ENCODE assay signal across 8 mouse cellular contexts in the genomic region with DNA sequence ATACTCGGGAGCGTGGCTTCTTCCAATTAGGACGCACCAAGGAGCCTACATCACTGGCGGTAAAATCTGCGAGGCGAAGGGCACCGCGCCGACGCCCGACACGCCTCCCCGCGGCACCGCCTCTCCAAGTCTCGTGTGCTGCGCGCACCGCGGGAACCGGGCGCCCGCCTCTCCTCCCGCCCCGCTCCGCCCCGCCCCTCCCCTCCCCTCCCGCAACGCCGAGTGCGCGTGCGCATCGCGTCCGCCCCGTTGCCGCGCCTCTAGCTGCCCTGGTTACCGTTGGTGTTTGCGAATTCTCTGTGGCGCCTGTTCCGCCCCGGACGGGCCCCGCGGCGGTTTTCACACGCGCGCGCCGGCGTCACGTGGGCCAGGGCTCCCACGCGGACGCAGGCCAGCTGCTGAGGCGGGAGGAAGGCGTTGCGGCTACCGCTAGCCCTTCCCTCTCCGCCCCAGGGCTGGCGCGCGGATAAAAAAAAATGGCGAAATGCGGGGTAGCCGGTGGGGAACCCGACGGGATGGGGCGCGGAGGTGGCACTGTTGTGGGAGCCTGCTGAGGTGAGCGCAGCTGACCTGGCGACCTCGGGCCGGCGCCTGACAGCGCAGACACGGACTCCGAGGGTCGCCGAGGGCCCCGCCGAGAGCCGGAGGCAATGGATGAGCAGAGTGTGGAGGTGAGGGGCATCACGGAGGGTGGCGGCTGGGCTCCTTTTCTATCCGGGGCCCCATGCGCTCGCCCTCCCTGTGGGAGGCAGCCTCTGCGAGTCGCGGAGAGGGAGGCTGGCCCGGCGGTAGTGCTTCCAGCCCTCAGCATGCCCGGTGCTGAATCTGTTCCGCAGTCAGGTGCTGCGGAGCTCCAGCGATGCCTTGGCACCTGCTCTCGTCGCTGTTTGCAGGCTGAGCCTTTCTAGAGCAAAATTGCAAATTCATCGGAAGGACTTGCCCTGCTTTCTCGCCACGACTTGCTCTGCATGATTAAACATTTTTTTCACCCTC. TPM values are rescaled to one million over a fixed set of nuclear protein-coding genes. Genes with fewer than 3 reads are reported as not detected.
DNase-seq lines count a peak whose midpoint lies in the region; ATAC-seq and TF ChIP-seq lines count a peak whose summit lies in the region.

A gene (plus strand): TSS at position 254 of the 993 bp plus-strand sequence.

- no peaks in the 10 kb centered on the region for H3K9me3 ChIP-seq in ES-E14 (ENCODE audit: control insufficient read depth, insufficient read depth, low read depth, low read length)
- no peaks in the 10 kb centered on the region for H3K9me3 ChIP-seq in forebrain, embryonic 15.5 days

- WGBS in forebrain, embryonic 15.5 days: under 1% methylated on average over 77 of the region's 105 CpGs
- WGBS in lung, adult 2 months: under 1% methylated on average over 101 of the region's 105 CpGs

- H3K4me3 ChIP-seq in ES-E14 (ENCODE audit: insufficient read depth in 1 of 2, low read depth in 1 of 2, low read length in 2 of 2, poor library complexity in 1 of 2, severe bottlenecking in 1 of 2): peak within 1 kb of the TSS; percentile 93 to 99
- peak within 1 kb of the TSS; percentile 64 for H3K4me3 ChIP-seq in forebrain, embryonic 15.5 days
- peak within 1 kb of the TSS; percentile 70 for H3K4me3 ChIP-seq in lung, adult 2 months (replicated peaks; ENCODE audit: extremely low read depth, low read depth, low read length)

- peaks cover 18% of the 10 kb centered on the region for H3K36me3 ChIP-seq in ES-E14 (ENCODE audit: control insufficient read depth, insufficient read depth, low read length, poor library complexity, severe bottlenecking)
- peaks cover 22% of the 10 kb centered on the region for H3K36me3 ChIP-seq in forebrain, embryonic 15.5 days

- peak within 1 kb of the TSS; percentile 53 for H3K4me2 ChIP-seq in forebrain, embryonic 15.5 days (replicated peaks)

- peak within 1 kb of the TSS; percentile 89 for H3K27ac ChIP-seq in ES-E14 (ENCODE audit: insufficient read depth, low read depth, low read length, poor library complexity, severe bottlenecking)
- H3K27ac ChIP-seq in forebrain, embryonic 15.5 days (replicated peaks): peak within 1 kb of the TSS; percentile 91

- H3K4me1 ChIP-seq in ES-E14 (ENCODE audit: control insufficient read depth in 2 of 2, insufficient read depth in 2 of 2, low read length in 2 of 2, poor library complexity in 1 of 2): peaks cover 0 to 4% of the 10 kb centered on the region in 2 experiments; a peak in 1 of 4 replicates
- peaks cover 26% of the 10 kb centered on the region for H3K4me1 ChIP-seq in forebrain, embryonic 15.5 days
- H3K4me1 ChIP-seq in lung, adult 2 months (ENCODE audit: control insufficient read depth, insufficient read depth, low read length): no peaks in the 10 kb centered on the region; the same call in 1 of the 2 replicates

- intact Hi-C loops in heart, postnatal 25 days (cut with DNase I): loop anchor here (2.0 kb wide), 1 partner anchor 18 kb away; a partner anchor contains a TSS

- peak; percentile 95 for ATAC-seq in forebrain, embryonic 15.5 days (replicated peaks)
- ATAC-seq in neutrophil, adult 5-6 weeks (ENCODE audit: extremely low read depth, insufficient number of reproducible peaks, low FRiP score, poor library complexity, severe bottlenecking): peak; percentile 89

- peak; percentile 79 for DNase-seq in ES-E14 (ENCODE audit: low read depth, low spot score)
- peak; percentile 90 for DNase-seq in cerebellum, adult 11-12 months
- DNase-seq in heart, postnatal 25 days (ENCODE audit: low spot score): peak; percentile 83
- DNase-seq in layer of hippocampus, adult 18-20 months (ENCODE audit: low spot score in 2 of 2): peak; percentile 90 to 92
- DNase-seq in lung, adult 2 months: peak; percentile 80
- peak; percentile 73 to 83 for DNase-seq in thymus, adult 18-20 months

- no peaks in the 10 kb centered on the region for H3K27me3 ChIP-seq in forebrain, embryonic 15.5 days

- in situ Hi-C loops in ES-E14 (cut with MboI; ENCODE audit: low sequenced_read_pairs in 2 of 2, unreplicated experiment in 2 of 2): no loop called here

- TF ChIP-seq CTCF in lung, adult 2 months (IDR thresholded peaks at IDR 0.05; ENCODE audit: insufficient read depth, low read length): no peak

- TF ChIP-seq POLR2A in lung, adult 2 months (IDR thresholded peaks at IDR 0.05; ENCODE audit: borderline replicate concordance, extremely low read depth, low read depth, low read length): peak; percentile 40; the same call in 1 of the 2 replicates

- peak within 1 kb of the TSS; percentile 98 for H3K9ac ChIP-seq in ES-E14 (ENCODE audit: insufficient read depth, low read depth, low read length, poor library complexity, severe bottlenecking)
- peak within 1 kb of the TSS; percentile 80 for H3K9ac ChIP-seq in forebrain, embryonic 15.5 days (replicated peaks)

TF ChIP-seq in ES-E14, 5 proteins besides CTCF, POLR2A, EP300 and RAD21:
- 0 out of 2 replicates have a peak, but pooled peaks have one; percentile 10 for TF ChIP-seq ZNF384 (IDR thresholded peaks at IDR 0.05; ENCODE audit: low read depth, low read length)
- peak; percentile 13; the same call in 1 of the 2 replicates for TF ChIP-seq CHD2 (IDR thresholded peaks at IDR 0.05; ENCODE audit: low read depth, low read length)
- no peak for TF ChIP-seq ZC3H11A (IDR thresholded peaks at IDR 0.05; ENCODE audit: borderline replicate concordance, low read depth, low read length)

RNA-seq across cellular contexts. Expression of the gene that starts here (rescaled TPM):
- 36.9 and 39.2 TPM in 2 replicates for total RNA-seq in ES-E14 (2012; rRNA removed)
- polyA plus RNA-seq in forebrain, embryonic 15.5 days (2015; fragmentation: Nextera tagmentation; extraction: Ambion mirVana): 86.9 and 90.3 TPM in 2 replicates
- 1 to 10 TPM; 6.9 to 7.5 TPM for total RNA-seq in heart, postnatal 25 days (2021)
- 100 to 1,000 TPM; 174 to 185 TPM for total RNA-seq in layer of hippocampus, adult 18-20 months (2021)
- polyA plus RNA-seq in lung, adult 2 months (2012; rRNA removed): 2.4 and 3.6 TPM in 2 replicates
- total RNA-seq in neutrophil, adult 5-6 weeks (2017): 7.9 and 11.0 TPM in 2 replicates

Comparison
In these comparisons a context has a peak if more than half of its experiments do, and no peak if none do; other contexts are left out.
1. Peak in every context shown above with its lines: DNase-seq, ATAC-seq, H3K4me3 ChIP-seq and H3K27ac ChIP-seq.
2. RNA of the gene that starts here (polyA plus RNA-seq): 86.9 to 90.3 TPM in forebrain, embryonic 15.5 days; 2.4 to 3.6 TPM in lung, adult 2 months; every median in the first group is over 10 times any median in the second.